Mouse (Mus musculus): Measurements from ENCODE around the gene Angpt4. TPM values are rescaled to one million over a fixed set of nuclear protein-coding genes. Genes with fewer than 3 reads are reported as not detected.

Gene Angpt4
- polyA plus RNA-seq, 1 experiment from 2014 or later = 2.8 TPM

DNA sequence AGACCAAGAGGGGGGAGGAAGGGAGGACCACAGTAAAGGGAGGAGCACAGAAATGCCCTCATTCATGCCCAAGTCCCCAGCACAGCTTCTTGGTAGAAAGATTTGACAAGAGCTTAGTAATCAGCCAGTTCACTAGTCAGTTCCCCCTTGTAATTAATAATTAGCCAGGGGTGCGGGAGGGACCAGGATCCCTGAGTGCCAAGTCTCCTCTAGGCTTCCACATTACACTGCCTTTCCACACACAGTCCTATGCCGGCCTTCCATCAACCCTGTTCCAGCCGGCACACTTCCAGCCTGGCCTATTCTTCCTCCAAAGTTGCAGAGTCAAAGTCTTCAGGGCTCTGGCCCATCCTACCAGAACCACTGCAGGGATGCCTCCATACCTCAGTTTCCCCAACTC, 65.1 kb downstream of the Angpt4 start:
- H3K27me3 ChIP-seq (ENCODE audit: insufficient read depth, low read length) = no peaks in the 10 kb centered on the region
- no peak overlapping the region for H3K4me3 ChIP-seq (ENCODE audit: low read length)
- WGBS = 63% methylated on average over 3 of the region's 3 CpGs
- H3K9me3 ChIP-seq (ENCODE audit: low read length) = no peaks in the 10 kb centered on the region
- H3K9ac ChIP-seq (replicated peaks; ENCODE audit: low read length) = no peak overlapping the region
- ATAC-seq (ENCODE audit: low FRiP score, low TSS enrichment) = peak; percentile 53
- H3K27ac ChIP-seq (ENCODE audit: low read length) = peak overlapping the region; percentile 64
- 0 out of 2 replicates have a peak, but pooled peaks cover 3% of the 10 kb centered on the region for H3K36me3 ChIP-seq (ENCODE audit: insufficient read depth, low read length)
- peaks cover 76% of the 10 kb centered on the region for H3K4me1 ChIP-seq (ENCODE audit: insufficient read depth, low read length)
- no peak overlapping the region for H3K4me2 ChIP-seq (replicated peaks; ENCODE audit: low read depth, low read length)

DNA sequence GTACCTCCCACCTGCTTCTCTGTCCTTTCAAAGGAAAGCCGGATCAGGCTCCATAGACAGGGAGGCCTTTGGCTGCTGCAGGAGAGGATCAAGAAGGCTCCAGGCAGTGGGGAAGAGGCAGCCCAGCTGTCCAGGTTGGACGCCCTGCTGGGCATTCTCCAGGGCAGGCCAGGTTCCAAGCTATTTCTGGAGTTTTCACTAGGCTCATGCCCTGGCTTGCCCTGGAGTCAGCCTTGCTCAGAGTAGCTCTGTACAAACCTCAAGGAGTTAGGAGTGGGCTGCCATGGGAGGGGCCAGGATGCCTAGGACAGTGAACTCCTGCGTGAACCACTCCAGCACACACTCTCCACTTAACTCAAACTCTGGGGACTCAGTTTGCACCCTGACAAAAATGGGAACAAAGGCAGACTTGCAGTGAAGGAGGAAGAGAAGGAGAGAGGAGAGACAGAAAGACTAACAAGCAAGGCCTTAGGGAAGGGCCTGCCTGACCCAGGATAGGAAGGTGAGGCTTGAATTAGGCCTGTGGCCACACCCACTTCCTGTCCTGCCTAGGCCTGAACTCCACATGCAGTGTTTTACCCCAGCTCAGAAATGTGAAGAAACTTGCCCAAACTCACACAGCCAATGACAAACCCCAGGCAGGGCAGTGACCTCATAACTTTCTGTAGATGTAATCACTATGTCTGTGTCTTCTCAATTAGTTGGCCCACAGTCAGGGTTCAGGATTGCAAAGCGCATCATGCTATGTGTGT, 66.9 kb downstream of the Angpt4 start:
- 67% methylated on average over 4 of the region's 4 CpGs for WGBS
- 0 out of 2 replicates have a peak, but pooled peaks cover 3% of the 10 kb centered on the region for H3K36me3 ChIP-seq (ENCODE audit: insufficient read depth, low read length)
- no peak overlapping the region for H3K4me3 ChIP-seq (ENCODE audit: low read length)
- H3K4me1 ChIP-seq (ENCODE audit: insufficient read depth, low read length) = peaks cover 63% of the 10 kb centered on the region
- no peak for ATAC-seq (ENCODE audit: low FRiP score, low TSS enrichment)
- H3K9me3 ChIP-seq (ENCODE audit: low read length) = no peaks in the 10 kb centered on the region
- peak overlapping the region; percentile 3; the same call in 1 of the 2 replicates for H3K27ac ChIP-seq (ENCODE audit: low read length)
- H3K27me3 ChIP-seq (ENCODE audit: insufficient read depth, low read length) = no peaks in the 10 kb centered on the region
- peak overlapping the region; percentile 20 for H3K9ac ChIP-seq (replicated peaks; ENCODE audit: low read length)
- H3K4me2 ChIP-seq (replicated peaks; ENCODE audit: low read depth, low read length) = peak overlapping the region; percentile 7; the same call in 1 of the 2 replicates

DNA sequence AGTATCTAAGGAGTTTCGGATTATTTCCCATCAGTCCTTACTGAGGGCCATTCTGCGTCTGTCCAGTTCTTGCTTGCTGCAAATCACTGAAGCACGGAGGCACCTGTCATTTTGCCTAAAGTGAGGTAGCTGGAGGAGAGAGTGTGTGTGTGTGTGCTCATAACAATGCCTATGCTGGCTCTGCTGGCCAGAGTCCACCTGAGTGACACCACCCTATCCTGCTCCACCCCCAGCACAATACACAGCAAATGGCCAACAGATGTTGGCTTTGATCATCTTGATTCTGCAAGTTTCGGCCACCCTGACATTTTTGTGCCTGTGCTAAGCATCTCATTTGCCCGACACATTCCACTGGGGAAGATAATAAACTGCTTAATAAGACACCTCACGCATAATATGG, 67.5 kb downstream of the Angpt4 start:
- Histone ChIP-seq H3K4me3 (ENCODE audit: low read length) (peak overlapping the region; percentile 86; the same call in 1 of the 2 replicates), H3K9me3 (ENCODE audit: low read length) (no peaks in the 10 kb centered on the region), H3K27ac (ENCODE audit: low read length) (0 out of 2 replicates have a peak overlapping the region, but pooled peaks have one; percentile 3), H3K4me2 (replicated peaks; ENCODE audit: low read depth, low read length) (peak overlapping the region; percentile 75), H3K36me3 (ENCODE audit: insufficient read depth, low read length) (0 out of 2 replicates have a peak, but pooled peaks cover 3% of the 10 kb centered on the region), H3K4me1 (ENCODE audit: insufficient read depth, low read length) (peaks cover 57% of the 10 kb centered on the region), H3K27me3 (ENCODE audit: insufficient read depth, low read length) (no peaks in the 10 kb centered on the region), H3K9ac (replicated peaks; ENCODE audit: low read length) (no peak overlapping the region; the same call in 1 of the 2 replicates)
- WGBS = 61% methylated on average over 6 of the region's 6 CpGs
- no peak for ATAC-seq (ENCODE audit: low FRiP score, low TSS enrichment)

DNA sequence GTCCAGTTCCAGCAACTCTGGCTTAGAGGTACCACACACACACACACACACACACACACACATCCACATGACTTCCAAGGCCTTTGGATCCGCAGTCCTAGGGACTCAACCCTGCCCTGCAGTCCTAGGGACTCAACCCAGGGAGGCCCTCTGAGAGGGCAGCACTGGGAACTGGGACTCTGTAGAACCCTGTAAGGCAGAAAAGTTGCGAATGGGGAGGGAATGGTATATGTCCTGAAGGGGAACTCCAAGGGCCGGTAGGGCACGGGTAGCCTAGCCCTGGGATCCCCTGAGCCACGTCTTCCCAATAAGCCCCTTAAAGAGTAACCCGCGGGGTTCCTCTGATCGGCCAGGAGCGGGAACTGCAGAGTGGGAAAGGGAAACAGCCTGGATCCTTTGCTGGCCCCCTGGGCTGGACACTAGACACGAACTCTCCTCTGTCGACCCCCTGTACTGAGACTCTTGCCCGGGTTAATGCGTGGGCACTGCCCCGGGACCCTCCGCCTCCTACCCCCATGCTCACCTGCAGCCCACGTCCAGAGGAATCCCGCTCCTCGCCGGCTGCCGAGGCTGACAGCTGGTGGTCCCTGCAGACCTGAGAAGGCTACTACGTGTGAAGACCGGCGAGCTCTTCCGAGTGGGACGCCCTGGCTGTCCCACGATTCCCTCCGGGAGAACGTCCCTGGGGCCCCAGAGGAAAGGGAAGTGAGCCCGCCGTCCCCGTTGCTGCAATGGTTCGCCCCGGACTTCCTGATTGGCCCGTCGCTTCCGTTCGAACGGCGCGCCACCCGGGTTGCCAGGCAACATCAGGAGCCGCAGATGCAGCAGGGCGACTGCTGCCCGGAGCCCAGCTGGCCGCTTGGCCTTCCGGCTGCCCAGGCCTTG, 68.7 kb downstream of the Angpt4 start, which contains the start of gene Fam110a:
Gene Fam110a (minus strand): TSS at position 750 of the 885 bp plus-strand sequence.
- peak within 1 kb of the TSS; percentile 75 for H3K4me2 ChIP-seq (replicated peaks; ENCODE audit: low read depth, low read length)
- H3K9me3 ChIP-seq (ENCODE audit: low read length) = no peaks in the 10 kb centered on the region
- ATAC-seq (ENCODE audit: low FRiP score, low TSS enrichment) = peak; percentile 82
- H3K27me3 ChIP-seq (ENCODE audit: insufficient read depth, low read length) = no peaks in the 10 kb centered on the region
- H3K4me1 ChIP-seq (ENCODE audit: insufficient read depth, low read length) = peaks cover 44% of the 10 kb centered on the region
- peak within 1 kb of the TSS; percentile 88 for H3K9ac ChIP-seq (replicated peaks; ENCODE audit: low read length)
- H3K36me3 ChIP-seq (ENCODE audit: insufficient read depth, low read length) = 0 out of 2 replicates have a peak, but pooled peaks cover 3% of the 10 kb centered on the region
- H3K27ac ChIP-seq (ENCODE audit: low read length) = peak within 1 kb of the TSS; percentile 73
- H3K4me3 ChIP-seq (ENCODE audit: low read length) = peak within 1 kb of the TSS; percentile 86
- 0% methylated on average over 46 of the region's 46 CpGs for WGBS

DNA sequence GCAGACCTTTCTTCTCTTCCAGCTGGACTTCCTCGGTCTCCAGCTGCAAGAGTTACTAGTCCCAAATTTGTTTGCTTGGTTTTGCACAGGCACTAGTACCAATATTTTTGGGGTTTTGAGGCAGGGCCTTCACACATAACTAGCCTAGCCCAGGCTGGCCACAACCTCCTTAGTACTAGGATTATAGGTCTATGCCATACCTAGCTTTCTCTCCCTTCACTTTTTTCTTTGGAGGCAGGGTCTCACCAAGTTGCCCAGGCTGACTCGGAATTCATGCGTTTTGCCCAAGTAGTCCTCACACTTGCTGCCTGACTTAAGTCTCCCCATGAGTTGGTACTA, 69.3 kb downstream of the Angpt4 start:
- peaks cover 45% of the 10 kb centered on the region for H3K4me1 ChIP-seq (ENCODE audit: insufficient read depth, low read length)
- H3K9ac ChIP-seq (replicated peaks; ENCODE audit: low read length) = peak overlapping the region; percentile 88
- ATAC-seq (ENCODE audit: low FRiP score, low TSS enrichment) = no peak; the same call in 1 of the 2 replicates

DNA sequence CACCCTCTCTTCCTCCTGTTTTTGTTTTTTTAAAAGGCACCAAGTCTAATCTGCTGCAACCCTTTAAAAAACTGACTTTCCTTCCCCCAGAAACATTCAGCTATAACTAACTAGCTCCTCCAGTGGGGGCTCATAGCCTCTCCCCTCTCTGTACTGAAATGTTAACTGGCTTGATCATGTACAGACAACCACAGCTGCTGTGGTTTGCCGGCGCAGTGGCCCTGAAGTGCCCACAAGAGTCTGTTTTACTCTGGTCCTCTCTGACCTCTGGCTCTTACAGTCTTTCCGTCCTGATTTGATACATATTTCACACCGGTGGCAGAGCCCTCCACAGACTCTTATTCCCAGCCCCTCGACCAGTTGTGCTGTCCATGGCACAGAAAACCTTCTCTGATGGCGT, 70.3 kb downstream of the Angpt4 start:
- Histone ChIP-seq H3K27me3 (ENCODE audit: insufficient read depth, low read length) (no peaks in the 10 kb centered on the region), H3K36me3 (ENCODE audit: insufficient read depth, low read length) (0 out of 2 replicates have a peak, but pooled peaks cover 3% of the 10 kb centered on the region), H3K4me3 (ENCODE audit: low read length) (no peak overlapping the region), H3K4me2 (replicated peaks; ENCODE audit: low read depth, low read length) (no peak overlapping the region), H3K27ac (ENCODE audit: low read length) (no peak overlapping the region), H3K4me1 (ENCODE audit: insufficient read depth, low read length) (peaks cover 46% of the 10 kb centered on the region), H3K9ac (replicated peaks; ENCODE audit: low read length) (no peak overlapping the region), H3K9me3 (ENCODE audit: low read length) (no peaks in the 10 kb centered on the region)
- ATAC-seq (ENCODE audit: low FRiP score, low TSS enrichment) = no peak
- 75% methylated on average over 6 of the region's 6 CpGs for WGBS

More for the DNA sequence above, 69.3 kb downstream of the Angpt4 start:
- Histone ChIP-seq H3K36me3 (ENCODE audit: insufficient read depth, low read length) (0 out of 2 replicates have a peak, but pooled peaks cover 3% of the 10 kb centered on the region), H3K4me3 (ENCODE audit: low read length) (peak overlapping the region; percentile 86), H3K9me3 (ENCODE audit: low read length) (no peaks in the 10 kb centered on the region), H3K4me2 (replicated peaks; ENCODE audit: low read depth, low read length) (peak overlapping the region; percentile 75), H3K27ac (ENCODE audit: low read length) (peak overlapping the region; percentile 73; the same call in 1 of the 2 replicates), H3K27me3 (ENCODE audit: insufficient read depth, low read length) (no peaks in the 10 kb centered on the region)
- 43% methylated on average over 3 of the region's 3 CpGs for WGBS

DNA sequence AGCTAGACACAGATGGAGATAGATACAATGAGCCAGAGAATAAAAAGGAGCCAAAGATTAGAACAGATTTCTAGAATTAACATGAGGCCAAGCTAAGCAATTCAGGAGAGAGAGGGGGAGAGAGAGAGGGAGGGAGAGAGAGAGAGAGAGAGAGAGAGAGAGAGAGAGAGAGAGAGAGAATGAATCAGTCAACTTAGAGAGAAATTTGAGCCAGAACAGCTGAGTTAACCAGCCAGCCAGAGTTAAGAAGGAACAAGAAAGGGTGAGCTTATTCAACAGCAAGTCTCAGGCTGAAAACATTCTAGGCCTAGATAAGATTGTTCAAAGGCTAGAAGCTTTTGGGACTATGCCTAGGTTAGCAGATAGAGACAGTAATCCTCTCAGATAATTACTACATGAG, 71.5 kb downstream of the Angpt4 start:
- peaks cover 35% of the 10 kb centered on the region for H3K4me1 ChIP-seq (ENCODE audit: insufficient read depth, low read length)
- H3K36me3 ChIP-seq (ENCODE audit: insufficient read depth, low read length) = no peaks in the 10 kb centered on the region
- no peak overlapping the region for H3K4me2 ChIP-seq (replicated peaks; ENCODE audit: low read depth, low read length)
- no peak overlapping the region for H3K4me3 ChIP-seq (ENCODE audit: low read length)
- no peaks in the 10 kb centered on the region for H3K9me3 ChIP-seq (ENCODE audit: low read length)
- H3K27me3 ChIP-seq (ENCODE audit: insufficient read depth, low read length) = no peaks in the 10 kb centered on the region
- no peak overlapping the region for H3K27ac ChIP-seq (ENCODE audit: low read length)
- no peak overlapping the region for H3K9ac ChIP-seq (replicated peaks; ENCODE audit: low read length)
- no peak for ATAC-seq (ENCODE audit: low FRiP score, low TSS enrichment)

DNA sequence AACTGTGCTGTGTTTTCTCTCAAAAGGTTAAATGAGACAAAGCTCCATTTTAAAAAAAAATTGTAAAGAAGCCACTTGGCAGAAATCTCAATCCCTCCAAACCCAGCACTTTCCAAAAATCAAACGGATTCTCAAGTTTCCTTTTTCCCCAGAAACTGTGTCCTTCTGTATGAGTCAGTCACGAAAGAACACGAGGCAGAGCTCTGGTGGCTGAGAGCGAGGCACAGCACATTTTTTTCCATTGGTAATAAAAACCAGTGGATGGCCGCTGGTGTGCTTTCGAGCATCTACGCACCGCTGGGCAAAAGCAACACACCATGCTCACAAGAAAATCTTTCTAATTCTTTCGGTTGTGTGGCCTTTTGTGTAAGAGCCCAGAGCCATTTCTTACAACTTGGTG, 73.0 kb downstream of the Angpt4 start:
- H3K9me3 ChIP-seq (ENCODE audit: low read length) = no peaks in the 10 kb centered on the region
- ATAC-seq (ENCODE audit: low FRiP score, low TSS enrichment) = no peak
- no peaks in the 10 kb centered on the region for H3K36me3 ChIP-seq (ENCODE audit: insufficient read depth, low read length)
- 39% methylated on average over 9 of the region's 9 CpGs for WGBS
- H3K4me3 ChIP-seq (ENCODE audit: low read length) = no peak overlapping the region
- peaks cover 20% of the 10 kb centered on the region for H3K4me1 ChIP-seq (ENCODE audit: insufficient read depth, low read length)
- no peak overlapping the region for H3K4me2 ChIP-seq (replicated peaks; ENCODE audit: low read depth, low read length)
- H3K9ac ChIP-seq (replicated peaks; ENCODE audit: low read length) = no peak overlapping the region
- no peaks in the 10 kb centered on the region for H3K27me3 ChIP-seq (ENCODE audit: insufficient read depth, low read length)
- no peak overlapping the region for H3K27ac ChIP-seq (ENCODE audit: low read length)

DNA sequence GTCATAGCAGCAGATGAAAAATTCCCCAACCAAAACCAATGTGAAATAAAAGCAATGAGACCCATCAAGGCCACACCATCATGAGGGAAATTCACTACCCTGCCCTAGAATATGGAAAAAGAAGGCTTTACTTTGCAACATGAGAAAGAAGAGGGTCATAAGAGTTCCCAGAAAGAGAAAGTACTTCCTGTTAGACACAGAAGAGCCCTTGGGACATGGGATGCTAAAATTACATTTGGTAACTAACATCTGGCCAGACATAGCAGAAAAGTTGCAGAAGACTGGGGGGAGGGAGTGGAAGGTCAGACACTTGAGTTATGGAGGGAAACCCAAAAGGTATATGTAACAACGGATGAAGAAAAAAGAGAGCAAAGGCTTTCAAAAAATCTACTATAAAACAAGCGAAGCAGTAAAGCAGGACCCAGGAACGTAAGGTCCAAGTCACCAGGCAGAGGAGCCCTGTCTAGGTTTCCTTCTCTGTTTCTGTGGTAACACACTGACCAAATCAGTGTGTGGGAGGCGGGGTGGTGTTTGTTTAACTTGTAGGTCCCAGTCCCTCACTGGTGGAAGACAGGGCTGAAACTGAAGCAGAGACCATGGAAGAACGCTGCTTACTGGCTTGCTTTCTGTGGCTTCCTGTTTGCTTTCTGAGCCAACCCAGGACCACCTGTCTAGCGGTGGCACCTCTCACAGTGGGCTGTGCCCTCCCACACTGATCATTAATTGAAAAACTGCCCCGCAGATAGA, 74.6 kb downstream of the Angpt4 start:
- no peak overlapping the region for H3K9ac ChIP-seq (replicated peaks; ENCODE audit: low read length)
- WGBS = 20% methylated on average over 7 of the region's 7 CpGs
- no peaks in the 10 kb centered on the region for H3K9me3 ChIP-seq (ENCODE audit: low read length)
- no peak overlapping the region for H3K4me3 ChIP-seq (ENCODE audit: low read length)
- no peak overlapping the region for H3K4me2 ChIP-seq (replicated peaks; ENCODE audit: low read depth, low read length)
- H3K27ac ChIP-seq (ENCODE audit: low read length) = peak overlapping the region; percentile 49; the same call in 1 of the 2 replicates
- no peaks in the 10 kb centered on the region for H3K27me3 ChIP-seq (ENCODE audit: insufficient read depth, low read length)
- H3K36me3 ChIP-seq (ENCODE audit: insufficient read depth, low read length) = no peaks in the 10 kb centered on the region
- peak; percentile 85 for ATAC-seq (ENCODE audit: low FRiP score, low TSS enrichment)
- H3K4me1 ChIP-seq (ENCODE audit: insufficient read depth, low read length) = peaks cover 11% of the 10 kb centered on the region

All from kidney, embryonic 16.5 days (tissue).